Mouse (Mus musculus): ENCODE data around the gene Ttc23l. TPM values are rescaled to one million over a fixed set of nuclear protein-coding genes. Genes with fewer than 3 reads are reported as not detected.

Gene Ttc23l
- total and polyA plus RNA-seq, 3 experiments = not detected

GRCm38 (mm10) chr15:10593094-10593493 lies 34.6 kb upstream of the Ttc23l start:
- no peaks in the 10 kb centered on the region for H3K4me1 ChIP-seq (ENCODE audit: insufficient read depth, low read depth, low read length)
- ATAC-seq (ENCODE audit: extremely low read depth, insufficient number of reproducible peaks, low FRiP score, poor library complexity, severe bottlenecking) (no peak), DNase-seq (ENCODE audit: low spot score) (no peak)
- no peaks in the 10 kb centered on the region for H3K36me3 ChIP-seq (replicated peaks)
- H3K4me3 ChIP-seq (ENCODE audit: low read depth, low read length) = no peak overlapping the region
- H3K9me3 ChIP-seq (replicated peaks) = no peaks in the 10 kb centered on the region
- H3K27me3 ChIP-seq (ENCODE audit: insufficient read depth, low read length) = 0 out of 2 replicates have a peak, but pooled peaks cover 5% of the 10 kb centered on the region
- TF ChIP-seq POLR2AphosphoS5 (IDR thresholded peaks at IDR 0.05; ENCODE audit: insufficient replicate concordance, low read depth, low read length) = no peak
- no peak for TF ChIP-seq GATA2 (IDR thresholded peaks at IDR 0.05; ENCODE audit: borderline replicate concordance, low read depth, low read length)
- no peak for TF ChIP-seq GATA1 (IDR thresholded peaks at IDR 0.05; ENCODE audit: borderline replicate concordance, low read length)
- TF ChIP-seq TAL1 (conservative IDR thresholded peaks at IDR 0.05; ENCODE audit: low read depth, low read length) = no peak
- TF ChIP-seq CTCF (IDR thresholded peaks at IDR 0.05; ENCODE audit: low read depth, low read length) = no peak

- no peaks in the 10 kb centered on the region for H3K4me1 ChIP-seq (ENCODE audit: insufficient read depth, low read depth, low read length)
- no peak for DNase-seq (ENCODE audit: low spot score)
- H3K9me3 ChIP-seq (replicated peaks) = no peaks in the 10 kb centered on the region
- H3K36me3 ChIP-seq (replicated peaks) = no peaks in the 10 kb centered on the region
- no peak overlapping the region for H3K4me3 ChIP-seq (ENCODE audit: low read depth, low read length)
- no peak for TF ChIP-seq CTCF (IDR thresholded peaks at IDR 0.05; ENCODE audit: low read depth, low read length)
- TF ChIP-seq GATA2 (IDR thresholded peaks at IDR 0.05; ENCODE audit: borderline replicate concordance, low read depth, low read length) = no peak
- no peak for TF ChIP-seq GATA1 (IDR thresholded peaks at IDR 0.05; ENCODE audit: borderline replicate concordance, low read length)
- TF ChIP-seq TAL1 (conservative IDR thresholded peaks at IDR 0.05; ENCODE audit: low read depth, low read length) = no peak
- no peaks in the 10 kb centered on the region for H3K27me3 ChIP-seq (ENCODE audit: insufficient read depth, low read length)
- no peak for ATAC-seq (ENCODE audit: extremely low read depth, insufficient number of reproducible peaks, low FRiP score, poor library complexity, severe bottlenecking)
Measured at GRCm38 (mm10) chr15:10586565-10586964, 28.1 kb upstream of the Ttc23l start.

GRCm38 (mm10) chr15:10584359-10585187 lies 26.1 kb upstream of the Ttc23l start:
- Histone ChIP-seq H3K9me3 (replicated peaks) (no peaks in the 10 kb centered on the region), H3K27me3 (ENCODE audit: insufficient read depth, low read length) (no peaks in the 10 kb centered on the region), H3K4me3 (ENCODE audit: low read depth, low read length) (no peak overlapping the region), H3K36me3 (replicated peaks) (no peaks in the 10 kb centered on the region), H3K4me1 (ENCODE audit: insufficient read depth, low read depth, low read length) (no peaks in the 10 kb centered on the region)
- DNase-seq (ENCODE audit: low spot score) (no peak), ATAC-seq (ENCODE audit: extremely low read depth, insufficient number of reproducible peaks, low FRiP score, poor library complexity, severe bottlenecking) (no peak)
- TF ChIP-seq GATA1 (IDR thresholded peaks at IDR 0.05; ENCODE audit: borderline replicate concordance, low read length) (no peak), TAL1 (conservative IDR thresholded peaks at IDR 0.05; ENCODE audit: low read depth, low read length) (no peak), GATA2 (IDR thresholded peaks at IDR 0.05; ENCODE audit: borderline replicate concordance, low read depth, low read length) (no peak), POLR2AphosphoS5 (IDR thresholded peaks at IDR 0.05; ENCODE audit: insufficient replicate concordance, low read depth, low read length) (no peak), CTCF (IDR thresholded peaks at IDR 0.05; ENCODE audit: low read depth, low read length) (no peak)

- Histone ChIP-seq H3K36me3 (replicated peaks) (no peaks in the 10 kb centered on the region), H3K4me1 (ENCODE audit: insufficient read depth, low read depth, low read length) (no peaks in the 10 kb centered on the region), H3K4me3 (ENCODE audit: low read depth, low read length) (no peak overlapping the region), H3K9me3 (replicated peaks) (no peaks in the 10 kb centered on the region), H3K27me3 (ENCODE audit: insufficient read depth, low read length) (no peaks in the 10 kb centered on the region)
- DNase-seq (ENCODE audit: low spot score) (peak; percentile 4), ATAC-seq (ENCODE audit: extremely low read depth, insufficient number of reproducible peaks, low FRiP score, poor library complexity, severe bottlenecking) (peak; percentile 81)
- TF ChIP-seq GATA2 (IDR thresholded peaks at IDR 0.05; ENCODE audit: borderline replicate concordance, low read depth, low read length) = no peak
- TF ChIP-seq POLR2AphosphoS5 (IDR thresholded peaks at IDR 0.05; ENCODE audit: insufficient replicate concordance, low read depth, low read length) = no peak
- 0 out of 2 replicates have a peak, but pooled peaks have one; percentile 23 for TF ChIP-seq CTCF (IDR thresholded peaks at IDR 0.05; ENCODE audit: low read depth, low read length)
- TF ChIP-seq GATA1 (IDR thresholded peaks at IDR 0.05; ENCODE audit: borderline replicate concordance, low read length) = no peak
- no peak for TF ChIP-seq TAL1 (conservative IDR thresholded peaks at IDR 0.05; ENCODE audit: low read depth, low read length)
Measured at GRCm38 (mm10) chr15:10583408-10583807, 24.9 kb upstream of the Ttc23l start.

GRCm38 (mm10) chr15:10579159-10579558 lies 20.7 kb upstream of the Ttc23l start:
- ATAC-seq (ENCODE audit: extremely low read depth, insufficient number of reproducible peaks, low FRiP score, poor library complexity, severe bottlenecking) (no peak), DNase-seq (ENCODE audit: low spot score) (no peak)
- Histone ChIP-seq H3K9me3 (replicated peaks) (no peaks in the 10 kb centered on the region), H3K36me3 (replicated peaks) (no peaks in the 10 kb centered on the region), H3K4me3 (ENCODE audit: low read depth, low read length) (no peak overlapping the region), H3K4me1 (ENCODE audit: insufficient read depth, low read depth, low read length) (no peaks in the 10 kb centered on the region), H3K27me3 (ENCODE audit: insufficient read depth, low read length) (no peaks in the 10 kb centered on the region)
- no peak for TF ChIP-seq CTCF (IDR thresholded peaks at IDR 0.05; ENCODE audit: low read depth, low read length)
- TF ChIP-seq GATA2 (IDR thresholded peaks at IDR 0.05; ENCODE audit: borderline replicate concordance, low read depth, low read length) = no peak
- TF ChIP-seq POLR2AphosphoS5 (IDR thresholded peaks at IDR 0.05; ENCODE audit: insufficient replicate concordance, low read depth, low read length) = no peak
- TF ChIP-seq GATA1 (IDR thresholded peaks at IDR 0.05; ENCODE audit: borderline replicate concordance, low read length) = no peak

GRCm38 (mm10) chr15:10566486-10566885 lies 8.0 kb upstream of the Ttc23l start:
- H3K9me3 ChIP-seq (replicated peaks) = no peaks in the 10 kb centered on the region
- no peaks in the 10 kb centered on the region for H3K36me3 ChIP-seq (replicated peaks)
- no peaks in the 10 kb centered on the region for H3K27me3 ChIP-seq (ENCODE audit: insufficient read depth, low read length)
- DNase-seq (ENCODE audit: low spot score) (no peak), ATAC-seq (ENCODE audit: extremely low read depth, insufficient number of reproducible peaks, low FRiP score, poor library complexity, severe bottlenecking) (no peak)
- H3K4me3 ChIP-seq (ENCODE audit: low read depth, low read length) = no peak overlapping the region
- TF ChIP-seq GATA1 (IDR thresholded peaks at IDR 0.05; ENCODE audit: borderline replicate concordance, low read length) (no peak), TAL1 (conservative IDR thresholded peaks at IDR 0.05; ENCODE audit: low read depth, low read length) (no peak), POLR2AphosphoS5 (IDR thresholded peaks at IDR 0.05; ENCODE audit: insufficient replicate concordance, low read depth, low read length) (no peak), CTCF (IDR thresholded peaks at IDR 0.05; ENCODE audit: low read depth, low read length) (no peak), GATA2 (IDR thresholded peaks at IDR 0.05; ENCODE audit: borderline replicate concordance, low read depth, low read length) (no peak)
- H3K4me1 ChIP-seq (ENCODE audit: insufficient read depth, low read depth, low read length) = no peaks in the 10 kb centered on the region

Data from G1E (cell line).